Mouse (Mus musculus): ENCODE data around the gene Lpar5.
"Not testable (repeated sequence)": the region's sequence is repeated elsewhere in the genome, so short reads cannot be mapped to it uniquely, and the experiment has no call there.

Lpar5 gene

GRCm38 (mm10) chr6:125067571-125067995 is at the start of gene Lpar5:
Gene Lpar5, plus strand, starts transcription at chr6:125067920.
- DNase-seq (ENCODE audit: low spot score), result no peak

GRCm38 (mm10) chr6:125030532-125030931 is 37.2 kb upstream of the Lpar5 start:
- not testable (repeated sequence) for DNase-seq (ENCODE audit: low spot score)

GRCm38 (mm10) chr6:125031604-125032003 is 36.1 kb upstream of the Lpar5 start:
- no peak for DNase-seq (ENCODE audit: low spot score)

GRCm38 (mm10) chr6:125038666-125039065 is 29.1 kb upstream of the Lpar5 start:
- no peak for DNase-seq (ENCODE audit: low spot score)

GRCm38 (mm10) chr6:125039131-125039530 is 28.6 kb upstream of the Lpar5 start:
- DNase-seq (ENCODE audit: low spot score), result no peak

- DNase-seq (ENCODE audit: low spot score), result peak; percentile 56
Measured at GRCm38 (mm10) chr6:125039533-125040153, 28.1 kb upstream of the Lpar5 start, which contains the start of gene Ing4. Gene Ing4, plus strand, starts transcription at chr6:125039760.

- DNase-seq (ENCODE audit: low spot score), result no peak
Measured at GRCm38 (mm10) chr6:125040221-125040620, 27.5 kb upstream of the Lpar5 start.

- DNase-seq (ENCODE audit: low spot score), result no peak
Measured at GRCm38 (mm10) chr6:125041047-125041446, 26.7 kb upstream of the Lpar5 start.

GRCm38 (mm10) chr6:125042081-125042480 is 25.6 kb upstream of the Lpar5 start:
- DNase-seq (ENCODE audit: low spot score), result no peak

- DNase-seq (ENCODE audit: low spot score), result peak; percentile 35
Measured at GRCm38 (mm10) chr6:125046691-125047090, 21.0 kb upstream of the Lpar5 start.

- DNase-seq (ENCODE audit: low spot score), result no peak
Measured at GRCm38 (mm10) chr6:125049678-125050077, 18.0 kb upstream of the Lpar5 start, which contains the start of gene Acrbp. Gene Acrbp, plus strand, starts transcription at chr6:125049689.

GRCm38 (mm10) chr6:125051237-125051636 is 16.5 kb upstream of the Lpar5 start:
- no peak for DNase-seq (ENCODE audit: low spot score)

- DNase-seq (ENCODE audit: low spot score), result no peak
Measured at GRCm38 (mm10) chr6:125061493-125061892, 6.2 kb upstream of the Lpar5 start.

GRCm38 (mm10) chr6:125062511-125062910 is 5.2 kb upstream of the Lpar5 start:
- no peak for DNase-seq (ENCODE audit: low spot score)

- no peak for DNase-seq (ENCODE audit: low spot score)
Measured at GRCm38 (mm10) chr6:125063906-125064305, 3.8 kb upstream of the Lpar5 start.

- not testable (repeated sequence) for DNase-seq (ENCODE audit: low spot score)
Measured at GRCm38 (mm10) chr6:125065223-125065622, 2.5 kb upstream of the Lpar5 start.

- no peak for DNase-seq (ENCODE audit: low spot score)
Measured at GRCm38 (mm10) chr6:125071170-125071895, 3.6 kb downstream of the Lpar5 start.

GRCm38 (mm10) chr6:125071896-125072279 is 4.2 kb downstream of the Lpar5 start:
- DNase-seq (ENCODE audit: low spot score), result no peak

GRCm38 (mm10) chr6:125073825-125074224 is 6.1 kb downstream of the Lpar5 start:
- DNase-seq (ENCODE audit: low spot score), result no peak

GRCm38 (mm10) chr6:125081394-125081793 is 13.7 kb downstream of the Lpar5 start:
- no peak for DNase-seq (ENCODE audit: low spot score)

GRCm38 (mm10) chr6:125081797-125082560 is 14.3 kb downstream of the Lpar5 start:
- peak; percentile 73 for DNase-seq (ENCODE audit: low spot score)

GRCm38 (mm10) chr6:125082801-125083386 is 15.2 kb downstream of the Lpar5 start:
- DNase-seq (ENCODE audit: low spot score), result no peak
